Mouse (Mus musculus) gonadal fat pad, adult 2 months (tissue): ENCODE results near the gene Nacc1. TPM values are rescaled to one million over a fixed set of nuclear protein-coding genes. Genes with fewer than 3 reads are reported as not detected.

ENCODE experiments used
- DNase-seq: peaks from one replicate; pipeline ENCODE4 v3.0.0-alpha.2; 2012; ENCODE audit warnings: low read depth
- polyA plus RNA-seq: library from polyadenylated mRNA; depleted of rRNA; stranded (reverse); fragments of >200 nt; gene quantifications from 2 replicates; pipeline ENCODE4 v1.2.3, GENCODE M21; 2012

Gene Nacc1
- polyA plus RNA-seq, 1 experiment = 95.8 TPM

DNA sequence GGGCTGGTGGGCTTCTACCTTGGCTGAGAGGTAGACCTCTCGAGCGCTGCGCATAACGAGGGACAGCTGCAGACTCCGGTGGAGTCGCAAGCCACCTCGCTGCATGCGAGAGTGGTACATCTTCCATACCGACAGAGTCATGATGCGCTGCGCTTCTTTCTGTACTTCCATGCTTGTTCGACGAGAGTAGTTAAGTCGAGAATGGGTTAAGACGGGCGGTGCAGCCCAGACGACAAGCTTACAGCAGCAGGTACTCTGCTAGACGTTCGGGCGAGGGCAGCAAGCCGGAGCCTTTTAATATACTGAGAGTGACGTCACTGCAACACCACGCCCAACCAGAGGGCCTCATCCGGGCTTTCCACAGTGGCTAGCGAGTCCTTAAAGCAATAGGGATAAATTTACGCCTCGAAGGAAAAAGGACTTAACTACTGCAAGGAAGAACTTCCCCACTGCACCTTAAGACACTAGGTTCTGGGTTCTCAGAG is 25.0 kb downstream of the Nacc1 start, which contains the start of gene Ier2:
Gene Ier2 (minus strand): TSS at position 272 of the 485 bp plus-strand sequence.
- DNase-seq = no peak

DNA sequence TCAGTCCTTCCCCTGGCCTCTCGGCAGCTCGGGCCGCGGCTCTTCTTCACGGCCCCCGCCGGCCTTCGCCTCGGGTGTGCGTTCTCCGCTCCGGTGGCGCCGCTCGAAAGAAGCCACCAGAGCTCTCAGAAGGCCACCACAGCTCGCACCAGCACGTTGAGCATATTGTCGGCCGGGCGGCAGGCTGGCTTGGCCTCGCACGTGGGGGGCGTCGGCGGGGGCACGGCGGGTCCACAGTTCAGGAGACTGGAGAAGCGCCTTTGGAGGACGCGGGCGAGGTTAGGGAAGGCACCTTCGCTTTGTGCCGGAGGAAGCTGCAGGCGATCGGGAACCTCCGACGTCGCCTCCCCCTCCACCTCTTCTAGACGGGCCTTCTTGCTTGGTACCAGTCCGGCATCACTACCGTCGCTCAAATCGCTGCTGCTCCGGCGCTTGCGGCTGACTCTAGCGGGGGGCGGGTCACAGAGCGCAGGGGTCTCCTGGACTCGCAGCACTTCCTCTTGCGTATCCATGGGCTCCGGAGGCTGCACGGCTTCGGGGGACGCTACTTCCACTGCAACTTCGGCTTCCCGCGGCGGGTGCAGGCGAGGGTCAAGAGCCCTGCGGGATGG is 25.6 kb downstream of the Nacc1 start:
- no peak for DNase-seq

DNA sequence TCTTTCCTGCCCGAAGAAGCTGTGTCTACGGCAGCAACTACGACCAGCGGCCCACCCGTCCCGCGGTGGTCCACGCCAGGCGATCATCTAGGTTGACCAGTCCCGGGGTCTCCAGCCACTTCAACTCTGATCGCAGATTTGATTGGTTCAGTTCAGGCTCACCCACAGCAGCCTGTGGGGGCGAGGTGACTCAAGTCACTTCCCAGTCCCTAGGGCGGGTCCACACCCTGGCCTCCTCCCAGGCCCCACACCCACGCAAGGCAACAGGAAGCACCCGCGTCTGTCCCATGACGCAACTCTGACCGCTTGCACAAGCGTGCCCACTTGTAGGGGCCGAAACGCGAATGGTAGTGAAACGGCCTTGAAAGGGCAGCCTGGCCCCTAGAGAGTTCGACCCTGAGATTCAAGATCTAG is 26.2 kb downstream of the Nacc1 start:
- no peak for DNase-seq

- DNase-seq = no peak
Observed at GRCm38 (mm10) chr8:84660819-84661457, 26.7 kb downstream of the Nacc1 start.

DNA sequence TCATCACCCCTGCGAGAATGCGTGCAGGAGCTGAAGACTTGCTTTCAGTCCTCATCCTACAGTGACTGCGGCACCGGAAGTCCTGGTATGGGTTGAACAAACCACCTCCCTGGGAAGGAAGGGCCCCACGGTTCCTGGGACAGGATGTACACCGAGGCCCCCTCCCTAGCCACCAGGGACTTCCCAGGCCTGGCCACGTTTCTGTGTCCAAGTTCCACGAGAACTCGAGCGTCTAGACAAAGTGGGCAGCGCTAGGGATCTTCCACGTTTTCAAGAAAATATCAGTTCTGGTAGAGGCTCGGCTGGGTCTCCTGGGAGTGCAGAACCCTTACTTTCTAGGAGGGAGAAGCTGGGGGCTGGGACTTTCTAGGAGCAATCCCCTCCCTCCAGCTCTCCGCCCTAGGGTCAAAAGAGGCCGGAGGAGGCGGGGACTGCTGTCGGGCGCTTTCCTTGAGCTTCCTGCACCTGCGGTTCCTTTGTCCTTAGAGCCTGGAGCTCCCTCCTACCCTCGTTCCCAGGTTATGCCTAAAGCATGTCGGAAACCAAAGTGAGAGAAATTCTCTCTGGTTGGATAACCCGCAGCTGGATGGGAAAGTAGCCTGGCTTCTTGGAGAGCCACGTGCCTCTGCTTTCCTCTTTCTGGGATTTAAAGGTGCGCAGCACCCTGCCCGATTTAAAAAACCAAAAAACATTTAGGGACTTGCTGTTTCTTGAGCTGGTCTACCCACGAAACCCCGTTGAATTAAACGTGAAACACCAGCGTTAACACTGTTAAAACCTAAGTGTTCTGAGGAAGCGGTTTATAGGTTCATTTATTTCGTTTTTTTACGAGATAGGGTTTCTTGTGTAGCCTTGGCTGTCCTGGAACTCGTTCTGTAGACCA is 27.5 kb downstream of the Nacc1 start:
- no peak for DNase-seq

- DNase-seq = no peak
Observed at GRCm38 (mm10) chr8:84658951-84659350, 28.7 kb downstream of the Nacc1 start.

DNA sequence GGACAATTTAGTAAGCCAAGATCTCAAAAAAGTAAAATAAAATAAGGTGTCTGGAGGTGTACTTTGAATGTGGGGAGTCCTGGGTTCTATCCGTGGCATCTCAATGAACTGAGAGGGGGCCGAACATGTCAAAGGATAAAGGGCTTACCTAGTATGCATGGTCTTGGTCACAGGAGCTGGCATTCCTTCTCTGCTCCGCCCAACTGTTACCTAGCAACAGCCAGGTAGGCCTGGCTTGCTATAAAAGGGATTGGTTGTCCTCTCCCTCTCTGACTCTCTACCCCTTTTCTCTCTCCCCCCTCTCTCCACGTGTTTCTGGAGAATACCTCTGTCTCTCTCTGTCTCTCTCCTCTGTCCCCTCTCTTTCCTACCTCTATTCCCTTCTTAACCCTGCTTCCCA is 30.0 kb downstream of the Nacc1 start:
- DNase-seq = no peak

DNA sequence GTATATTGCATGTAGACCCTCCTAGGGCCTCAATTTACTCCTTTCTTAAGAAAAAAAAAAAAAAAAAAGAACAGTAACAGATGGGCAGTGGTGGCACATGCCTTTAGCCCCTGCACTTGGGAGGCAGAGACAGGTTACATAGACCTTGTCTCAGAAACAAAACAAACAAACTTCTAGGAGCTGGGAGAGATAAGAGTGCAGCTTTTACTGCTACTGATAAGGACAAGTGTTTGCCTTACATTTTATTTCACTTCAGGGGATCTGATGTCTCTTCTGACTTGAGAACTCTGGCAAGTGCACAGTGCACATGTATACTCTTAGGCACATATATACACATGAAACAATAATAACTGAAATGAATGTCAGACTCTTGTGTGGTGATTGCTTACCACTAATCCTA is 30.5 kb downstream of the Nacc1 start:
- no peak for DNase-seq

GRCm38 (mm10) chr8:84656641-84657126 is 31.0 kb downstream of the Nacc1 start:
- DNase-seq = no peak

DNA sequence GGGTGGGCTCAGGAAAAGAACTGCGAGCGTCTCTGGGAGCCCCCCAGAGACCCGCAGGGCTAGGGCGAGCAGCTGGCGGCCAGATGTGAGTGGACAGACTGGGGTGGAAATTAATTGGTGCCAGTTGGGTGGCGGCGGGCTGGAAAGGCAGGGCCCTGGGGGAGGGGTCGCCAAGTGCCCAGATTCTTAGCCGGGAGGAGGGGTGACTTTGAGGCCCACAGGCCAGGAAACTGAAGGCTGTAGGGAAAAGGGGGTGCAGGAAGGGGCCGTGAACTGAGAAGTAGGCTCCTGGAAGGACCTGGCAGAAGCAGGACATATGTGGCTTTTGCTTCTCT is 31.5 kb downstream of the Nacc1 start:
- DNase-seq = no peak

DNA sequence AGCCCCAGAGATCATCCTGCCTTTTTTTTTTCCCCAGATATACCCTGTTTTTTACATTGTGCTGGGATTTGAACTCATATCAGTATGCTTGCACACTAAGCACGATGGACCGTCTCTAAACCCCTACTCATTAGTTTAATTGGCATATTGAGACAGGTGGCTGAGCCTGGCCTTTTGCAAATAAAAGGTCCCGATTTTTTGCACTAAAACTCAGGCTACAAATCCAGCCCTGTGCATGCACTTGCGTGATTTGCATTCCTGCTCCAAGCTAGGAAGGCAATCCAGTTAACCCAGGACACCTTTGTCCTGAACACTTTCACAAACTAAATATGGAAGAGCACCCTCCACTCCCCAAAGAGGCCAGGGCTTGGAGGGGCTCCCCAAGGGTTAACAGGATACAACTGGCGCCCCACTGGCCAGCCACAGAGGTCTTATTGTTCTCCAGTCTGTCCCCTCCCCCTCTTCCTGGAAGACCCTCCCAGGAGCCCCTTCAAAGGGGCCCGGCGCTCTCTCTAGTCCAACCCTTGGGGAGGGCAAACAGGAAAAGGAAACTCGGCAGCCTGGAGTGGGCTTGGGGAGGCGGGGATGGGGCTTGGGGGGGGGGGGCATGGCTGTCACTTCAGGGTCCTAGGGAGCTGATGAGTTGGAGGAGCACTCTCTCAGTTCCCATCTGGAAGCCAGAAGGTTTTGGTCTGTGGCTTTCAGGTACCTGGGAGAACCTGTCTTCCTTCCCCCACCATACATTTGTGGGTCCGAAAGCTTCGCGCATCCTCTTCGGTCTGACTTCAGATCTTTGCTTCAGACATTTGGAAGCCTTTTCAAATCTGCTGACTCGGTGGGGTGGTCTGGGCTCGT is 32.1 kb downstream of the Nacc1 start:
- no peak for DNase-seq

DNA sequence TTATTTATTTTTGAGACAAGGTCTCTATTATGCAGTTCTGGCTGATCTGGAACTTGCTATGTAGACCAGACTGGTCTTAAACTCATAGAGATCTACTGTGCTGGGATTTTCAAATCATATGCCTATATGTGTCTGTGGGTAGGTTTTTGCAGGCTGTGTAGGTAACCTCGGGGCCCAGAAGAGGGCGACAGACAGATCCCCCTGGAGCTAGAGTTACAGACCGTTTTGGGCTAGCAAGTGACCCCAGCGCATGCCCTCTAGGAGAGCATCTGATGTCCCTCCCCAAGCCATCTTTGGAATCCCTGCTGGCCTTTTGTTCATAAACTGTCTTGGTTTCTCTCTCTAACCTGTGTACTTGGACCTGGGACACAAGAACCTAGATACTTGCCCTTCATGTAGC is 33.1 kb downstream of the Nacc1 start:
- DNase-seq = no peak

GRCm38 (mm10) chr8:84653092-84653631 is 34.5 kb downstream of the Nacc1 start:
- DNase-seq = no peak

GRCm38 (mm10) chr8:84650213-84650612 is 37.4 kb downstream of the Nacc1 start:
- DNase-seq = no peak

GRCm38 (mm10) chr8:84647461-84647901 is 40.2 kb downstream of the Nacc1 start:
- no peak for DNase-seq

DNA sequence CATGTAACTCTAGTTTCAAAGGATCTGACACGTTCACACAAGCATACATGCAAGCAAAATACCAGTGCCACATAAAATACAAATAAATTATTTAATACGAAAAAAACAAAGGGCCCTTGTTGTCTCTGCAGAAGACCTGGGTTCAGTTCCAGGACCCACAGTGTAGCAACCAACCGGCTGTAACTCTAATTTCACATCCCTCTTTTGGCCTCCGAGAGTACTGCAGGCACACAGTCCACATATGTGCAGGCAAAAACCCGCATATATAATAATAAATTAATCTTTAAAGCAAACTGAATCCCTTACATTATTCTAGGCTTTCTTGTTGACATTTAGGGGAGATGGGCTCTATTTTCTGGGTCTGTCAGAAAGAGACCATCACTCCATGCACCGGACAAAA is 40.9 kb downstream of the Nacc1 start:
- DNase-seq = no peak

- DNase-seq = no peak
Observed at GRCm38 (mm10) chr8:84643019-84643418, 44.6 kb downstream of the Nacc1 start.

GRCm38 (mm10) chr8:84641578-84642361 is 45.9 kb downstream of the Nacc1 start:
- DNase-seq = no peak

GRCm38 (mm10) chr8:84640617-84641294 is 46.9 kb downstream of the Nacc1 start:
- DNase-seq = no peak
